Mouse (Mus musculus) heart, postnatal 14 days (tissue): ENCODE measurements at regions not wholly inside any gene's neighbourhood (a gene's known extent, or its start where the extent isn't known, plus 50 kb on each side); places are given as distances from the start of the nearest gene placed in this dataset.
"Not testable (repeated sequence)": the region's sequence is repeated elsewhere in the genome, so short reads cannot be mapped to it uniquely, and the experiment has no call there.

Experiments used
- DNase-seq, 2 experiments: peaks; one replicate each; pipeline ENCODE4 v3.0.0; 2021 to 2022
- intact Hi-C: fragments of 180-260 bp; cut with DNase I; formaldehyde crosslinking; loops from one replicate; pipeline ENCODE4 v1.15.1; 2025

DNA sequence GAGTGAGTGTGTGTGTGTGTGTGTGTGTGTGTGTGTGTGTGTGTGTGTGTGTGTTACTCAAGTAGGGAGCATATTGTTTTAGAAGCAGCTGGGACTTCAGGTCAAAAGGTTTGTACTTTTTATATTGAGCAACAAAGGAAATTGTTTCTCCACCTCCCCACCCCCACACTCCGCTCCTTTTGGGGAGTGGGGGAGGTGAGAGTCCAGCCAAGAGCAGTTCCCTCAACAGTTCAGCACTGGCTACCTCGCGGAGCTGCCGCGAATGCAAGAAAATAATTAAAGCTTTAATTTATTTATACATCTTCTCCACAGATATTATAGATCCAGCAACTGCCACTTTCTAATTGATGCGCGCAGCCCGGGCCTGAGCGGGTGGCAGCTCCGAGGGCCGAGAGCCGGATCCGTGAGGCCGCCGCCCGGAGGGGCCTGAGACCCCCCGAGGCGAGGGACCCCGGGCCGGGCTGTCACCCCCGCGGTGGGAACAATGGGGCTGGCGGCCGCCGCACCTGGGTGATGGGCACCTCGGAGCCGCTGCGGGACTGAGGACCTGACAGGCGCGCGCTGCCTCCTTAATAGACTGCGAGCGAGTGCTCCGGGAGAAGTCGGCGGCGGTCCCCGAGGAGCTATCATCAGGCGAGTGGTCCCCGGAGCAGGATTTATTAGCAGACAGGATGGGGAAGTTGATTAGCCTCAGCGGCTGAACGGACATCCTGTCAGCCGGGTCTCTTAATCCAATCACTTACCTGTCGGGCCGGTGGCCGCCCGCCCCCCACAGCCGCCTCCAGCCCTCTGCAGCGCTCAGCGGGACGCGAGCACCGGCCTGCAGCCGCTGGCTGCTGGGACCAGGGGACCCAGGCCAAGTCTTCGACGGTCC, 124.4 kb downstream of the Melk start:
- no peak for DNase-seq
- intact Hi-C loops, result no loop called here

DNA sequence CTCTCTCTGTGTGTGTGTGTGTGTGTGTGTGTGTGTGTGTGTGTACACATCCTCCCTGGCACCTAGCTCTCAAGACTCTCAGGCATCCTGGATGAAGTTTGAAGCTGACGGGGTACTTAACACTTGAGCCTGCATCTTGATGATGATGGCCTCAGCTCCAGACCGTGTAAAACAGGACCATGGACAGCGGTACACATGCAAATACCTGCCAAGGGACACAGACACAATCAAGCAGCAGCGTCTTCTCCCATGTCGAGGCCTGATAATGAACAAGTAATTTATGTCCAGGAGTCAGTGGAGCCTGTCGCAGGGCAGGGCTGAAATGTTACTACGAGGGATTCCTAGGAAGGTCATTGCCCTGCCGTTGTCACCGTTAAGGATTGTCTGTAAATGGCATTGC, 133.9 kb downstream of the Melk start:
- intact Hi-C loops, result no loop called here

DNA sequence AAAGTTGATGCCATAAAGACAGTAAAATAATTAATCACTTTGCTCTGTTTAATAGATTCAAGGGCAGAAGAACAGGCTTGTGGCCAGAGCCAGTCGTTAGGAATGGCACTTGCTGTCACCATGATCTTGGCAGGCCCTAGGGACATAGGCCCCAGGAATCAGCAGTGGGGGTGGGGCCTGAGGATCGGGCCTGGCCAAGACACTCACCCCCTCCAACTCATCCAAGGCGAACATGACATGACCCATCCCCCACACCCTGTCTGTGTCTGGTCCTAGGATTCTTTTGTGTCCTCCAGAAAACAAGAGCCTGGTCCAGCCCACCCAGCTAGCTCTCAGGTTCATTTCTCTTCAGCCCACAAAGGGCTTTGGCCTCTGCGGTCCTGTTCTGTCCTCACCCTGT, 144.8 kb downstream of the Melk start:
- DNase-seq, result no peak
- intact Hi-C loops, result no loop called here

More for the DNA sequence above, 133.9 kb downstream of the Melk start:
- peak in 1 of 2 experiments; percentile 27 for DNase-seq

DNA sequence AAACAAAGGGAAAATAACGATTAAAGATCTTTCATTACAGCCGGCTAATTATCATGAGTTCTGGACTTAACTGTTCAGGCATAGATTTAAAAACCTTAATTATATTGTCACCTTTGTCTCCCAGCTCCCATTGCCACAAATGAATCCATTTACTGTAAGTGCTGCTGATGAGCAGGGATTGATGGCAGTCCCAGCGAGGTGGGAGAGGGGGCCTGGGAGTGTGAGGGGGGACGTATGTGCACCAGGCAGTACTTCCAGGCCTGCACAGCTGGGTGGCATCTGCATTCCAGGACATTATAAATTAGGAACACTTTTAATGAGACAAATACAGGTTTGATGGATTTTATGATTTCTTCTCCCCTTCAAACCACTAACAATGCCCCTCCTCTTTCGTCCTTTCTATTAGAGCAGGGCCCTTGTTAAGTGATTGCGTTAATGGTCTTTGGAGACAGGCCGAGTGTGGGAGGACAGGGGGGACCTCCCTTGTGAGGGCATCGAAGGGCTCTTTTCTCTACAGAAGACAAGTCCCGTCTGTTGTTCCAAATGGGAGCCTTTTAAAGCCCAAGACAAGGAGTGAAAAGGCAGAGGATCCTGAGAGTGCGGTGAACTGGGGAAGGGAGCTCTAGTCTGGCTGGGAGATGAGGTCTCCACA, 150.3 kb downstream of the Melk start:
- no peak for DNase-seq
- intact Hi-C loops, result no loop called here

GRCm38 (mm10) chr4:44452043-44452618, 151.5 kb downstream of the Melk start:
- intact Hi-C loops, result no loop called here
- DNase-seq, result no peak

DNA sequence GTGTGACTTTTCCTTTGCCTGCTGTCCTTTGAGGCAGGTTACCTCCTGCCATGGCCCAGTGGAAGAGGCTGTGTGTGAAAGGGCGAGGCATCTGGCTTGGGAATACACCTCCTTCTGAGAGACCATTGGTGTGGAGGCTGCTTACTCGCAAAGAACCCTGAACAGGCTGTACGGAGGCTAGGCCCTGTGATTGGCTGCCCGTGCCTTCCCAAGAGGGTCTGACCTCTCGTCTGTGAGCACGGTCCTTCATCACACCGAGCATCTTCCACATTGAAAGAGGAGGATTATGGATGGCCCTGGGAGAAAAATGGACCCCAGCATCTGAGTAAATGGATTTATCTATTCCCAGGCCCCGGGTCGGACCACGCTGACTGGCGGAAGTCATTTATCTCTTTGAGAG, 152.9 kb downstream of the Melk start:
- intact Hi-C loops, result no loop called here
- DNase-seq, result no peak

DNA sequence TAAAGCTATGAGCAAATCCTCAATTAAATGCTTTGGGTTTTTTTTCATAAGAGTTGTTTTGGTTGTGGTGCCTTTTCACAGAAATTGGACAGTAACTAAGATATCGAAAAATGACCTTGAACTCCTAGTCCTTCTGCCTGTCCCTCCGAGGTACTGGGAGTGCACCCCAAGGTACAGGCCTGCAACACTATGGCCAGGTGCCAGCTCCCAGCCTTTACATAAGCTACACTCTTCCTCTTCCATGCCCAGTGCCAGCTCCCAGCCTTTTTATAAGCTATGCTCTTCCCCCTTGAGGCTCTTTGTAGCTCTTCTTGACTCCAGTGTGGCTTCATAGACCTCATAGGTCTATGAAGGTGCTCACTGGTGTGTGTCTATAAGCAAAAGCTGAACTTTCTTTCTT, 155.2 kb downstream of the Melk start:
- DNase-seq, result no peak
- intact Hi-C loops, result no loop called here

DNA sequence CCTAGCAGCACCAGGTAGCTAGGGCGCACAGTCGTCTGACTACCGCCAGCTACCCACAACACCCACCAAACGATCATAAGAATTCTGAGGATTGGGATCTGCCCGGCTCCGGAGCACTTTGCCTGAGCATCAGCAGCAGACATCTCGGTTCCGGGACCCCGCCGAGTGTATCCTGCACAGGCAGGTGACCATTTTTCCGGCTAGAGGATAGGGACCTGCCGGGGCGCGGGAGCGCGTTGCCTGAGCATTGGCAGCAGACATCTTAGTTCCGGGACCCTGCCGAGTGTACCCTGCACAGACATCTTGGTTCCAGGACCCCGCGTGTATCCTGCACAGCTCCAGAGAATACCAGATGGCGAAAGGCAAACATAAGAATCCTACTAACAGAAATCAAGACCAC, 172.8 kb downstream of the Melk start:
- intact Hi-C loops, DNase-seq: not testable (repeated sequence)
